10 mouse cellular contexts compared by ENCODE assay signal in the genomic region with DNA sequence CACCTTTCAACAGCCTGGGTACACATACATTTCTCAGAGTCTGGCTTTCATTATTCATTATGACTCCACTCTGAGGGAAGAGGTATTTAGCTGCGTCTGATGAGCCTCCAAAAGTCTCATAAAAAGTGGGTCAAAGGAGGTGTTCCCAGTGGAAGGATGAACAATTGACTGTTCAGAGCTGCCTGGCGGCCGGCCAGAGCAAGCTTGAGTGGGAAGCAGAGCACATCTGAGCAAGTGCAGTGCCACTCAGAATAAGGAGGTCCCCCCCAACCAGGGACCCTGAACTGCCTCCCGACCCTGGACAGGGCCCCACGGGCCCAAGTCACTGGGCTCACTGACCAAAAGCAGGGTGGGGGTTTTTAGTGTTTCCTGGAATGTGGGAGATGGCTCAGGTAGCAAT.
DNase-seq lines count a peak whose midpoint lies in the region; ATAC-seq and TF ChIP-seq lines count a peak whose summit lies in the region.
"Had no signal": no experiment of that assay in that cellular context is flagged by ENCODE, and none has a peak within 500 bp of the region (broad histone marks: within the 10 kb centered on the region; RNA-seq: fewer than 3 reads in every experiment).

No protein-coding gene starts in this region.

- 26% methylated on average over 5 of the region's 5 CpGs for WGBS in neural tube, embryonic 14.5 days
- 32% methylated on average over 5 of the region's 5 CpGs for WGBS in neural tube, embryonic 15.5 days
- WGBS in heart, adult 2 months = 43% methylated on average over 5 of the region's 5 CpGs

- no peaks in the 10 kb centered on the region for H3K79me2 ChIP-seq in heart, adult 2 months (replicated peaks; ENCODE audit: control insufficient read depth, insufficient read depth, low read length)

- intact Hi-C loops in left cerebral cortex, adult 2 months (cut with DNase I) = no loop called here
- intact Hi-C loops in heart, adult 2 months (cut with DNase I) = no loop called here

- ATAC-seq in neural tube, embryonic 14.5 days (ENCODE audit: low read depth) = peak; percentile 69; the same call in 1 of the 2 replicates
- ATAC-seq in neural tube, embryonic 15.5 days (ENCODE audit: low FRiP score) = no peak

- no peaks in the 10 kb centered on the region for H3K9me3 ChIP-seq in neural tube, embryonic 14.5 days (ENCODE audit: control insufficient read depth, low read length)
- H3K9me3 ChIP-seq in neural tube, embryonic 15.5 days (replicated peaks) = no peaks in the 10 kb centered on the region

- TF ChIP-seq EP300 in heart, adult 2 months (IDR thresholded peaks at IDR 0.05; ENCODE audit: insufficient read depth, low read depth, low read length) = no peak

- H3K4me3 ChIP-seq in neural tube, embryonic 14.5 days (ENCODE audit: low read depth, low read length) = no peak overlapping the region
- no peak overlapping the region for H3K4me3 ChIP-seq in neural tube, embryonic 15.5 days (replicated peaks)
- no peak overlapping the region for H3K4me3 ChIP-seq in left cerebral cortex, adult 2 months
- no peak overlapping the region for H3K4me3 ChIP-seq in heart, adult 2 months

- DNase-seq in embryo, embryonic 11 days = peak; percentile 19
- no peak for DNase-seq in embryo, embryonic 10.5 days (ENCODE audit: low spot score)
- peak; percentile 52 to 57 for DNase-seq in left cerebral cortex, adult 2 months (ENCODE audit: extremely low spot score in 1 of 2, low spot score in 2 of 2)
- peak; percentile 44 for DNase-seq in right cerebral cortex, postnatal 4 days
- DNase-seq in B cell, adult 2 months = no peak
- DNase-seq in heart, adult 2 months = no peak

- no peak for TF ChIP-seq CTCF in left cerebral cortex, adult 2 months (IDR thresholded peaks at IDR 0.05)
- TF ChIP-seq CTCF in heart, adult 2 months (IDR thresholded peaks at IDR 0.05) = no peak

- no peak overlapping the region for H3K27ac ChIP-seq in neural tube, embryonic 14.5 days (ENCODE audit: low read depth, low read length)
- no peak overlapping the region for H3K27ac ChIP-seq in neural tube, embryonic 15.5 days (replicated peaks)
- H3K27ac ChIP-seq in left cerebral cortex, adult 2 months = no peak overlapping the region
- H3K27ac ChIP-seq in heart, adult 2 months = no peak overlapping the region

- H3K36me3 ChIP-seq in neural tube, embryonic 14.5 days (ENCODE audit: control insufficient read depth, insufficient read depth, low read length) = no peaks in the 10 kb centered on the region
- no peaks in the 10 kb centered on the region for H3K36me3 ChIP-seq in neural tube, embryonic 15.5 days
- H3K36me3 ChIP-seq in heart, adult 2 months (ENCODE audit: control insufficient read depth, insufficient read depth, low read length) = no peaks in the 10 kb centered on the region

- no peak overlapping the region for H3K4me2 ChIP-seq in neural tube, embryonic 14.5 days (ENCODE audit: low read depth, low read length)
- H3K4me2 ChIP-seq in neural tube, embryonic 15.5 days = no peak overlapping the region
- H3K4me2 ChIP-seq: heart, embryonic 11.5 days; liver, embryonic 11.5 days had no signal

- H3K27me3 ChIP-seq in neural tube, embryonic 14.5 days (ENCODE audit: control insufficient read depth, insufficient read depth, low read length) = no peaks in the 10 kb centered on the region
- H3K27me3 ChIP-seq in neural tube, embryonic 15.5 days (replicated peaks) = no peaks in the 10 kb centered on the region
- H3K27me3 ChIP-seq in heart, adult 2 months (ENCODE audit: control insufficient read depth, insufficient read depth, low read length) = no peaks in the 10 kb centered on the region

- no peak for TF ChIP-seq POLR2A in heart, adult 2 months (IDR thresholded peaks at IDR 0.05; ENCODE audit: insufficient read depth, low read depth, low read length)

- peaks cover 12% of the 10 kb centered on the region; the same call in 1 of the 2 replicates for H3K4me1 ChIP-seq in neural tube, embryonic 14.5 days (ENCODE audit: control insufficient read depth, insufficient read depth, low read length)
- peaks cover 19% of the 10 kb centered on the region for H3K4me1 ChIP-seq in neural tube, embryonic 15.5 days
- no peaks in the 10 kb centered on the region; the same call in 1 of the 2 replicates for H3K4me1 ChIP-seq in heart, adult 2 months (ENCODE audit: control insufficient read depth, insufficient read depth, low read length)

- H3K9ac ChIP-seq in neural tube, embryonic 14.5 days (replicated peaks; ENCODE audit: low read depth, low read length) = no peak overlapping the region
- H3K9ac ChIP-seq in neural tube, embryonic 15.5 days (replicated peaks) = no peak overlapping the region
- H3K9ac ChIP-seq in heart, adult 2 months (ENCODE audit: low read depth, low read length) = no peak overlapping the region

Comparison
In these comparisons a context has a peak if more than half of its experiments do, and no peak if none do; other contexts are left out.
1. DNase-seq: peak in embryo, embryonic 11 days (single experiment), left cerebral cortex, adult 2 months (2 of 2) and right cerebral cortex, postnatal 4 days (single experiment); none in embryo, embryonic 10.5 days (single experiment), B cell, adult 2 months (0 of 2) and heart, adult 2 months (0 of 2).